Mouse (Mus musculus) heart, postnatal 4 days (tissue): ENCODE measurements around the gene Zcchc2. TPM values are rescaled to one million over a fixed set of nuclear protein-coding genes. Genes with fewer than 3 reads are reported as not detected.

Source experiments
- DNase-seq: peaks from one replicate; pipeline ENCODE4 v3.0.0; 2021
- total RNA-seq, 2 experiments: library from RNA; stranded (reverse); gene quantifications; 2 replicates each; pipeline ENCODE4 v1.2.3; 2021

The Zcchc2 gene
- total RNA-seq, 2 experiments from 2014 or later = 8.7 to 9.1 TPM

DNA sequence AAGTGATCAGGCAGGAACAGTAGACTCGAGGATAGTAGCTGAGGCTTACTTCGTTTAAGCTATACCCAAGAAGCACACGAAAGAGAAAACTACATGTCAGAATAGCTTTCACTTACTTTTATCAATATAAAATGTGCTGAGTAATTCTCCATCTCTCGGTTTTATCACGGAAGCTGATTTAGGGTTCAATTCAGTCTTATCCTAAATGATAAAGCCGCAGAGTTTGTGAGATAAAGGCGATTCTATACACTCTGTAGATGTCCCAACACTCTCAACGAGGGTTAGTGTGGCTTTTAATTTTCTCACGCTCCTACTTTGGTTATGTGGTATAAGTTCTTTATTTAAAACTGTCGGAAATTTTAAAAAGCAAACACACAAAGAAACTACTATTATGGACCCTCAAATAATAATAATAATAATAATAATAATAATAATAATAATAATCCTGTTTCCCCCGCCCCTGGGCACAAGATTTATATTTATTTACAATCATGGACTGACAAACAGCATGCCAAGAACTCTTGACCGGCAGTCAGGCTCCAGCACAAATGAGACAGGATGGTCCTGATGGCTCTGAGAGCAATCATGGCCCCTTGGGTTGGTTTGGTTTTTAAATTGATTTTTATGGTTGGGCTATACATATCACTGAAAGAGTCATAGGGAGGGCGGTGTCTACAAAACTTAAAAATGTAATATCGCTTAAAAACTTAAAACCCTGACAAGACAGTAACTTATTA lies 1.1 kb upstream of the Zcchc2 start:
- DNase-seq = no peak

- no peak for DNase-seq
These were observed 594 bp upstream of the Zcchc2 start for GRCm38 (mm10) chr1:105989640-105989984.

GRCm38 (mm10) chr1:105990911-105991761 lies 930 bp downstream of the Zcchc2 start:
- peak; percentile 70 for DNase-seq

- no peak for DNase-seq
These were observed 2.0 kb downstream of the Zcchc2 start for GRCm38 (mm10) chr1:105991931-105992837.

GRCm38 (mm10) chr1:105993196-105993595 lies 3.0 kb downstream of the Zcchc2 start:
- DNase-seq = peak; percentile 59

- peak; percentile 90 for DNase-seq
These were observed 3.5 kb downstream of the Zcchc2 start for GRCm38 (mm10) chr1:105993601-105994209.

DNA sequence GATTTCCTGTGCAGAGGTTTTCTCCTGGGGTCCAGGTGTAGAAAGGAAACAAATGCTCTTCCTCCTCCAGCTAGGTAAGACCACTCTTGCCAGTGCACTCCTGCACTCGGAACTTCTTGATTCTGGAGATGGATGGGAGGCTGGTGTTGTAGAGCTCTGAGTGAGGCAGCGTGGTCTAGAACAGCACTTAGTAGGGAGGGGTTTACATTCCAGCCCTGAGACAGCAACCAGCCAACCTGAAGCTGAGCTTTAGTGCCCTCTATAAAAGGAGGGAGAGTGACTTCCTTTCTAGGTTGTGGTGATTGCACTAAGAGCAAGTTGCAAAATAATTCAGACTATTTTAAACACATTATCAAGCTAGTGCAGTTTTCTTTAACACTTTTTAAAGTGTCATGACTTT lies 5.8 kb downstream of the Zcchc2 start:
- no peak for DNase-seq

GRCm38 (mm10) chr1:105997282-105997681 lies 7.1 kb downstream of the Zcchc2 start:
- peak; percentile 39 for DNase-seq

DNA sequence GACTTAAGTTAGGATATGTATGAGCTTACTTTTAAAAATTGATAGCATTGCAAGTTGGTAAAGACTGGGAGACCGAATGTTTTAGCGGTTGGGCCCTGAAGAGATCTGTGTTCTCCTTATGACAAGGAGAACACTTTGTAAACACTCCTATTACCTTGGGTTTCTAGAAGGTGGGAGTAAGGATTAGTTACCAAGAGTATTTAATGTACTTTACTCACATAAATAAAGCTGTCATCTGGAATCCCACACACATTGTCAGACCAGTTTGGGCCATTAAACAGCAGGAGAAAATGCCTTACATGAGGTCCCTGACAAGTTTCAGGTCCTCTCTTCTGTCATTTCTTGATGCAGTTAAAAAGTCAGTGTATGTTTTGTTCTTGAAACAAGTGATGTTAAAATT lies 9.6 kb downstream of the Zcchc2 start:
- no peak for DNase-seq

GRCm38 (mm10) chr1:106007581-106007980 lies 17.4 kb downstream of the Zcchc2 start:
- no peak for DNase-seq

- no peak for DNase-seq
These were observed 20.9 kb downstream of the Zcchc2 start for GRCm38 (mm10) chr1:106011097-106011496.

- no peak for DNase-seq
These were observed 23.6 kb downstream of the Zcchc2 start for GRCm38 (mm10) chr1:106013759-106014158.

- DNase-seq = no peak
These were observed 26.1 kb downstream of the Zcchc2 start for GRCm38 (mm10) chr1:106016262-106016661.

- no peak for DNase-seq
These were observed 29.6 kb downstream of the Zcchc2 start for GRCm38 (mm10) chr1:106019854-106020253.

DNA sequence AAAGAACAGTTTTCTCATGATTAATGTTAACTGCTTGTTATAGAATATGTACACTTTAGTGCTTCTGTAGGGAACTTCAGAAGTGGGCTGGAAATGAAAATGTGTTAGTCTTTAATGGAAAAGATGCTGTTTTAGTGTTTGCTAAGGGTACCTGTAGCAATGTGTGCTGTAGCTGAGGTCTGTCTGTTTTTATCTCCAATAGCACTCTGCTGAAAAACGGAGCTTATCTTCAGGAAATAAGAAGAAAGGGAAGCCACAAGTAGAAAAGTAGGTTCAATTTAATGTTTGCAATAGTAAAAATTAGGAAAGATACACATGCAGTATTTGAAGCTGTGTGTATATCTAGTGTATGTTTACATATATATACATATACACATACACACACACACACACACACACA lies 32.8 kb downstream of the Zcchc2 start:
- DNase-seq = no peak

- DNase-seq = no peak
These were observed 34.0 kb downstream of the Zcchc2 start for GRCm38 (mm10) chr1:106024254-106024653.

- no peak for DNase-seq
These were observed 34.6 kb downstream of the Zcchc2 start for GRCm38 (mm10) chr1:106024778-106025177.

DNA sequence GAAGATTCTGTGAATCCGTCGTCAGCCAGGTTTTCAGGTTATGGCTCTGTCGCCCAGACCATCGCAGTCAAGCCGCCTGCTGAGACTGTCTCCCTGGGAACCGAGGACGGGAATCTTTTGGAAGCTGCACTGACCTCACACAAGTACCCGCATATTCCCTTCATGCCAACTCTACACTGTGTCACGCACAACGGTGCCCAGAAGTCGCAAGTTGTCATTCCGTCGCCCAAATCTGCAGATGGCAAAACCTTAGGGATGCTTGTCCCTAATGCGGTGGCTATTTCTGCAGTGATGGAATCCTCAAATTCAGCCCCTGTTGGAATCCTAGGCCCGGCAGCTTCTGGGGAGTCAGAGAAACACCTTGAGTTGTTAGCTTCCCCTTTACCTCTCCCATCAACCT lies 39.6 kb downstream of the Zcchc2 start:
- DNase-seq = no peak

DNA sequence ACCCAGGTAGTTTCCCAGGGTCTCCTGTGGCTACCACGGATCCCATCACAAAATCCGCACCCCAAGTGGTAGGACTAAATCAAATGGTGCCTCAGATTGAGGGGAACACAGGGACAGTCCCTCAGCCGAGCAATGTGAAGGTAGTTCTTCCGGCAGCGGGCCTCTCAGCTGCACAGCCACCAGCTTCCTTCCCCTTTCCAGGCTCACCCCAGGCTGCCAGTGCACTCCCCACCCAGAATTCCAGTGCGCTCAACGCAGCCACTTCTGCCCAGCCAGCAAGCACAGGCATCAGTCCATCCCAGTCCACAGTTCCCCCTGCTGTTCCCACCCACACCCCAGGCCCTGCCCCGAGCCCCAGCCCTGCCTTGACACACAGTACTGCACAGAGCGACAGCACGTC lies 40.1 kb downstream of the Zcchc2 start:
- DNase-seq = no peak

DNA sequence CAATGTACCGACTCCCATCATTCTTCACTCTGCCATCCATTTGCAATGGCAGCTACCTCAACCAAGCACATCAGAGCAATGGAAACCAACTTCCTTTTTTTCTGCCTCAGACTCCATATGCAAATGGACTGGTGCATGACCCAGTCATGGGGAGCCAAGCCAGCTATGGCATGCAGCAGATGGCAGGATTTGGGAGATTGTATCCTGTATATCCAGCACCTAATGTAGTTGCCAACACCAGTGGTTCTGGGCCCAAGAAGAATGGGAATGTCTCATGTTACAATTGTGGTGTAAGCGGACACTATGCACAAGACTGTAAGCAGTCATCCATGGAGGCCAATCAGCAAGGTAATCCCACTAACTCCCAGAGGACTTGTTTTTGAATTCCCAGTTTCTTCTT lies 40.7 kb downstream of the Zcchc2 start:
- DNase-seq = no peak

- DNase-seq = no peak
These were observed 41.7 kb downstream of the Zcchc2 start for GRCm38 (mm10) chr1:106031908-106032307.

GRCm38 (mm10) chr1:106034776-106035175 lies 44.6 kb downstream of the Zcchc2 start:
- DNase-seq = no peak
